Mouse (Mus musculus) mature B cell (primary cell): ENCODE measurements around the gene Gm20431.

Experiments
- in situ Hi-C: fragments of 300-500 bp; cut with MboI; formaldehyde crosslinking; loops from 2 replicates; pipeline ENCODE4 v1.14.3; 2019

The Gm20431 gene

DNA sequence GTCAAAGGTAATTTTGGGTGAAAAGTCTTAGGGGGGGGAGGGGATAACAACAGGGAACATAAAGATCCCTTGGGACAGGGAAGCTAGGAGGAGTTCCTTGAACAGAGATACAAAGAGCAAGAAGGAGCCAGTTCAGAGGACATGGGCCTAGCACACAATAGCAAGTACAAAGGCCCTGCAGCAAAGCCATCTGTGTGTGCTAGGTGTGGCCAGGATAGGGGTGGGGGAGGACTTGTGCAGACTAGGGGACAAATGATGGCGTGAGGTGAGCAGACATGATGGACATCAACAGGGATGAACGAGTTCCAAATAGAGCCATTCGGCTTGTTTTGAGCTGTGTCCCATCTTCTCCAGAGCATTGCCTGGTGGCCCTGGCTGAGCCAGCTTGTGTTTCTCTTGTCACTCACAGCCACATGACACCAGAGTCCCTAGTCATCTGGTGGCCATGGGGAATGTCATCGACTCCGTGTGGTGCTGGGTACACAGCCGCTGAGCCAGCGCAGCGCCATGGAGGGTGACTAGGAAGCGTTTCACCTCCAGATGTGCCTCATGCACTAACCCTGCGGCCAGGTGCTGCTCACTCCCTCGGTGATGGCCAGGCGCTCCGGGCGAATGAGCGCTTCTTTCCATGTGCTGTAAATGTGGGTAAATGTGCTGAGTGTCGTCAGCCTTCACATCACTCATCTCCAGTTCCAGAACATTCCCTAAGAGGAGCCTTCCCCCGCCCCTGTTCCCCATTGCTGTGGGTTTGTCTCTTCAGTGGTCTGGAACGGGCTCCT lies 89.7 kb downstream of the Gm20431 start:
- in situ Hi-C loops, result no loop called here

DNA sequence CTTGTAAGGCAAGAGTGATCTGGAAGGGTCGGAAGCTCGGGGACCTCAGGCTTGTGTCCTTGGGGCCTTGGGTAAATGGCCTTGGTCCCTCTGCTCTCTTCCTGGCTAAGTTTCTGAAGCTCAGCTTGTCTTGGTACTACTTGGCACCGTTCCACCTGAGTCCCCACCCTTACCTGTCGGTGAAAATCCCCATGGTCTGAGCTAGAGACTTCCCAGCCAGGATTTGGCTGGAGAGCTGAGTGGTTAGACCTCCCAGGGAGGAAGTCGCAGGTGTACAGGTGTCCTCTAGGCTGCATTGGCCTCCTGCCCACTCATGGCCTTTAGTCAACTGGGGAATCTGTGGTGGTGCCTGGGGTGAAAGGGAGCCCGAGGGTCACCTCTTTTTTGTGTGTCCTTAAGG lies 90.5 kb downstream of the Gm20431 start:
- in situ Hi-C loops, result no loop called here

DNA sequence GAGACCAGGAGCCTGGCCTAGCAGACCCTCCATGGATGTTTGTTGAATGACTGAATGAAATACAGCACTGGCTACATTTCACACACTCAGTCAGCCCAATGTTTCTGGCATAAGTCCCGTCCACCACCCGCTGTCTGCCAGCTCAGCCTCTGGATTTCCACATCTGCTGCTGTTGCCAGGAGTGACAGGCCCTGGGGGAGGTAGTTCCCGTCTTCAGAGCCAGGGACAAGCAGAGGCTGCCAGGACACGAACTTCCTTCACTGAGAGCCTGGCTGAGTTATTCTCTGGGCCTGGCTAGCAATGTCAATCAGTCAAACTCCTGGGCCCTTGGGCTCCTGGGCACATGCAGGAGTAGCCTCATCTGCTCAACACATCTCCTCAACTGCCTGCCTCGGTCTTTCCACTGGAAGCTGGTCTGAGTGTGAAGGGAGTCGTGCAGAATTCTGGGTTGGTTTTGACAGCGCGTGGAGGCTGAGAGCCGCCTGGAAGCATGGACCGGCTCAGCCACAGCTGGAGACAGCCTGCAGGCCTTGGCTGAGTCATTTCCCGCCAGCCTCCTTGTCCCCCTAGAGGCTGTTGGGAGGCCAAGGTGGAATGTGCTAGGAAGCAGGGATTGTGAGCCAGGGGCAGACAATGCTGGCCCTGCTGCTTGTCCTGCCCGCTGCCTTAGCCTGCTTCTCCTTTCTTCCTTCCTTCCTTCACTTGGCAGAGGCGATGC lies 91.2 kb downstream of the Gm20431 start:
- in situ Hi-C loops, result no loop called here

DNA sequence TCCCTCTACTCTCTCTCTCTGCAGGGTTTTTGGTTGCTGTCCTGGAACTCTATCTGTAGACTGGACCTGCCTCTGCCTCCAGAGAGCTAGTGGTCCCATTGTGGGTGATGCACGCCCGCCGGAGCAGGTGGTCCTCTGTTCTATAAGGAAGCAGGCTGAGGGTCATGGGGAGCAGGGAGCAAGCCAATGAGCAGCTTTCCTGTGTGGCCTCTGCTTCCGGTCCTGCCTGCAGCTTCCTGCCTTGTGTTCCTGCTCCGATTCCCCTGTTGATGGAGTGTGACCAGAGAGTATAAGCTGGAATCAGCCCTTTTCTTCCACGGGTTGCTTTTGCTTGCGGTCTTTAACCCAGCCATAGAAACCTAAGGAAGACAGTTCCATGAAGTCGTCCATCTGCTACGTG lies 93.2 kb downstream of the Gm20431 start:
- in situ Hi-C loops, result no loop called here

DNA sequence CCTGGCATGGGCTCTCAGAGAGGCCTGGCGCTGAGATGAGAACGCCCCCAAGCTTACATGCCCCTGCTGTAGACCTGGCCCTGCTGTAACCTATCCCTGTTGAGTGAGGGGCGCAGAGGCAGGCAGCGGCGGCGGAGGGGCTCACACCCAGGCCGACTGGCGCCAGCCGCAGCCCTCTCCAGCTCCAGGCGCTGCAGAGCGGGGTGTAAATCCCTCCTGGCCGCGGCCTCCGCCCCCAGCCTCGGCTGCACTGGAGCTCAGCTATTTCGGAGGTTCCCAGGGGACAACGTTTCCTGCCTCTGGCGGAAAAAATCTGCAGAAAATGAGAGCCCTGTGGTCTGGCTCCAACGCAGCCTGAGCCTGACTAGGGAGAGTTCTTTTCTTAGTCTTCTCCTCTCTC lies 95.6 kb downstream of the Gm20431 start:
- in situ Hi-C loops, result no loop called here

DNA sequence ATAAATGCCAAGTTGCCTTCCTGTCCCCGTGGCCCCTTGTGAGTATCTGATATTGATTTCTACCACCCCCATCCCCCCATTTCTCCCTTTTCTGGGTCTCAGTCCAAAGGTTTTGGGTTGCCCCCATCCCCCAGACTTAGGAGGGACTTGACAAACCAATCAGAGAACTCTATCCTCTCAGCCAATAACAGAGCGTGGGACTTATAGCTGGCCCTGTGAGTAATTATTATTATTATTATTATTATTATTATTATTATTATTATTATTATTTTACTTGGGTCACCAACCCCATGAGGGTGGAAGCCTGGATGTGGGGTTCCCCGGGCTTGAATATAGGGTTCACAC lies 96.0 kb downstream of the Gm20431 start:
- in situ Hi-C loops, result no loop called here

DNA sequence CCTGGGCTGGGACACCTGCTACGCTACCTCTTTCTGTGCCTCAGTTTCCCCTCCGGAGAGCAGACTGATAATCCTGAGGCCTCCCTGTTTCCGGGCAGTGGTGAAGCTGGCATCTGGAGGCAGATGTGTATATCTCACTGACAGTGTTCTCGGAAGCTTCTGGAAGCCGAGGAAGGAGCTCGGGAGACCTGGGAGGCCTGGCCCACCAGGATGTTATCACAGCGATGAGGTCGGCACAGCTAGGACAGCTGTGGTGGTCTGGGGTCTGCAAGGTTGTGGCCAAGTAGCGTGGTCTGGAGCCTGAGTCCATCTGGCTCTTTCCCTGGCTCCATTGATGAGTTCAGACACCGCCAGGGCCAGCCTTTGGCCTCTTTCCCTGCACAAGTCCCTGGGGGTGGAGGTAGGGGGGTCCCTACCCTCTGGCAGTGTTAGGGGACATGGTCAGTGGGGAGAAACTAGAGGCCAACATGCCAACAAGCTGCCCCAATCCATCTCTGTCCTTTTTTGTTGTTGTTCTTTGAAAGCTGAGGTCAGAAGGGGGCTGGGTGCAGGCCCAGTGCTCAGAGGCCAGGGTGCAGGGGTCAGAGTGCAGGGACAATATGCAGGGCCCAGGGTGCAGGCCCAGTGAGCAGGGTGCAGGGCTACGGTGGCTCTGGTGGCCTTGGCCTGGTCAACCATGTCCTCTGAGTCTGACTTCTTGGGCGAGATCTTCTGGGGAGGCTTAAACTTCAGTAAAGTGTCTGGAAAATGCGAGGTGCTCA lies 96.6 kb downstream of the Gm20431 start:
- in situ Hi-C loops, result no loop called here

DNA sequence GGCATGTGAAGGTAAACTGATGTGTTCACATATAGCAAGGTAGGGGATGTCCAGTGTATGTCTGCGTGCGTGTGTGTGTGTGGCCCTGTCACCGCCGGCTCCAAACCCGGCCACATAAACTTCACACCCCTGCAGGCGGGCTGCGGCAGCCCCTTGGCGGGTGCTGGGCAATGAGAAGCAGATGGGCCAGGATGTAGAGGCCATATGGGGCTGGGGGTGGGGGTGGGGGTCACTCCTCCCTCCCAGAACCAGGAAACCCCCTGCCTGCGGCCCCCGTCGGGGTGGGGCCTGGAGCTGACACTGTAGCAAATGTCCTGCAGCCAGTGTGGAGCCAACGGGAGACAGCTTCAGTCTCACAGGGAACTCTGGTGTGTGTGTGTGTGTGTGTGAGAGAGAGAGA lies 97.6 kb downstream of the Gm20431 start:
- in situ Hi-C loops, result no loop called here

DNA sequence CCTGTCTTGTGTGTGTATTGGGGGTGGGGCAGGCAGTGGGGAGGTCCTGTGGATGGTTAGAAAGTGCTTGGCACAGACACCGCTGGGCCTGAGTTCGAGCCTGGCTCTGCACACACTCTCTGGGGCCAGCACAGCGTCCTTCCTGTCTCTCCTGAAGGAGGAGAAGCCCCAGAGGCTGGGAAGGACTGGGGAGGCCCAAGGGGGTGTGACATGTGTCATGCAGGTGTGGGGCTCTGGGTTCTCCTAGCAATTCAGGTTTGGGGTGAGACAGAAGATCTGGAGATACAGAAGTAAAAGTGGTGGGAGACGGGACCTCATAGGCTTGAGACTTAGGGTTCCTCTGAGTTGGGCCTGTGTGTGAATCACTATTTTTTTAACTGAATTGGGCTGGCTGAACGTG lies 98.3 kb downstream of the Gm20431 start:
- in situ Hi-C loops, result no loop called here

DNA sequence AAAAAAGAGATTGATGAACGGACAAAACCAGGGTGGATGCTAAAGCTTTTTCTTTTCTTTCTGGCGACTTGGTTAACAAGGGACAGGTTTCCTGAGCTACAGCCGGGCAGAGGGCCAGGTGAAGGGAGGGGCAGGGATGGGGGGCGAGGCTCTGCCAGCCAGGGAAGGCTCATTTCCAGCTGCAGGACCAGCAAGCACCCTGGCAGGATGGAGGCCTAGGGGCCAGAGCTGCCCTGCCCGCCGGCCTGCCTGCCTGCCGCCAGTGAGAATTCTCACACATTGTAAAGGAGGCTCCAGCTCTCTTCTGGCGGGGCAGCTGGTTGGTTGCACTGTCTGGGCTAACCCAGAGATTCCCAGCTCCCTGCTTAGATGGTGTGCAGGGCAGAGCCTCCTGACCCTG lies 99.2 kb downstream of the Gm20431 start:
- in situ Hi-C loops, result no loop called here

DNA sequence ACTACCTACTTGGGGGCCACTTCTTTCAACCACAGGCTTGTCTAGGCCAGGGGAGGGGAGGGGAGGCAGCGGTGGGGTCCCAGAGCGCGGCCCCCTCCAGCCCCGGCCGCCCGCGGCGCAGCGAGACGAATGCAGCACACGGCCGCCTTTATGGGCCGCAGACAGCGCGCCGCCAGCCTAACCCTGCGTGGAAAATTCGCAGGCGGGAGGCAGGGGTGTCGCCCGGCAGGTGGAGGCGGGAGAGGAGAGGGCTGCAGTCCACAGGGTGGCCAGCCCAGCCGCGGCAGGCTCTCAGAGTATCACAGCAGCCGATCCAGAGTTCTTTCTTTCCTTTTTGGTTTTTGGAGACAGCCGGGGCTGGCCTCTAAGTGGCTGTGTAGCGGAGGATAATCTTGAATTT lies 101.9 kb downstream of the Gm20431 start:
- in situ Hi-C loops, result no loop called here
